Mouse (Mus musculus): ENCODE measurements around the gene Snx20. TPM values are rescaled to one million over a fixed set of nuclear protein-coding genes. Genes with fewer than 3 reads are reported as not detected.

Gene Snx20
- polyA plus RNA-seq, 1 experiment from 2014 or later = 2.3 TPM

GRCm38 (mm10) chr8:88578413-88579175 lies 57.3 kb downstream of the Snx20 start:
- H3K36me3 ChIP-seq = no peaks in the 10 kb centered on the region
- peaks cover 55% of the 10 kb centered on the region for H3K4me1 ChIP-seq (replicated peaks)
- 82% methylated on average over 14 of the region's 14 CpGs for WGBS

GRCm38 (mm10) chr8:88577666-88578065 lies 58.3 kb downstream of the Snx20 start:
- WGBS = 44% methylated on average over 5 of the region's 5 CpGs
- Histone ChIP-seq H3K9me3 (replicated peaks) (no peaks in the 10 kb centered on the region), H3K4me3 (no peak overlapping the region), H3K4me1 (replicated peaks) (peaks cover 61% of the 10 kb centered on the region), H3K27me3 (no peaks in the 10 kb centered on the region), H3K27ac (peak overlapping the region; percentile 37), H3K36me3 (no peaks in the 10 kb centered on the region), H3K9ac (no peak overlapping the region), H3K4me2 (no peak overlapping the region)
- ATAC-seq (replicated peaks; ENCODE audit: insufficient number of reproducible peaks, insufficient read depth, low FRiP score, low read depth) = no peak

More at GRCm38 (mm10) chr8:88578413-88579175, 57.3 kb downstream of the Snx20 start:
- H3K27ac ChIP-seq = no peak overlapping the region
- H3K9ac ChIP-seq = no peak overlapping the region
- H3K4me3 ChIP-seq = no peak overlapping the region
- ATAC-seq (replicated peaks; ENCODE audit: insufficient number of reproducible peaks, insufficient read depth, low FRiP score, low read depth) = no peak
- no peaks in the 10 kb centered on the region for H3K9me3 ChIP-seq (replicated peaks)
- no peak overlapping the region for H3K4me2 ChIP-seq
- H3K27me3 ChIP-seq = no peaks in the 10 kb centered on the region

Other genes starting within 250 kb of the Snx20 start
- 14.6 and 19.5 TPM in 2 replicates for gene Nkd1, start 114.8 kb downstream of the Snx20 start, polyA plus RNA-seq (2015; fragmentation: Nextera tagmentation; extraction: Ambion mirVana)
- gene Nod2, start 11.2 kb upstream of the Snx20 start, polyA plus RNA-seq (2015; fragmentation: Nextera tagmentation; extraction: Ambion mirVana) = 0.06 and 0.15 TPM in 2 replicates
- gene Cyld, start 60.9 kb upstream of the Snx20 start, polyA plus RNA-seq (2015; fragmentation: Nextera tagmentation; extraction: Ambion mirVana) = 10.1 and 11.9 TPM in 2 replicates

Data from heart, embryonic 15.5 days (tissue).